Mouse (Mus musculus) intestine, postnatal 0 days (tissue): Measurements from ENCODE around the gene Mreg. TPM values are rescaled to one million over a fixed set of nuclear protein-coding genes. Genes with fewer than 3 reads are reported as not detected.

Experiments
- ATAC-seq: fragments of 200-750 bp; cut with Nextera tagmentation; 2 replicates; pipeline ENCODE4 v1.8.0; 2017; ENCODE audit warnings: mild to moderate bottlenecking, moderate TSS enrichment, moderate library complexity
- H3K27ac ChIP-seq: fragments of 300-500 bp; sonication (generic); 2 replicates; pipeline ENCODE4 v1.5.1; 2014; ENCODE audit warnings: mild to moderate bottlenecking, low read depth, low read length, moderate library complexity
- H3K27me3 ChIP-seq: fragments of 300-500 bp; sonication (generic); replicated peaks from 2 replicates; pipeline ENCODE4 v1.6.1; 2014; ENCODE audit warnings: low read length, mixed read lengths; ENCODE audit not compliant: control insufficient read depth, insufficient read depth
- H3K36me3 ChIP-seq: fragments of 300-500 bp; sonication (generic); 2 replicates; pipeline ENCODE4 v1.6.1; 2014; ENCODE audit warnings: mild to moderate bottlenecking, moderate library complexity; ENCODE audit not compliant: control insufficient read depth, insufficient read depth
- H3K4me1 ChIP-seq: fragments of 300-500 bp; sonication (generic); replicated peaks from 2 replicates; pipeline ENCODE4 v1.6.1; 2014; ENCODE audit warnings: antibody characterized with exemption, low read length, mixed read lengths; ENCODE audit not compliant: control insufficient read depth, insufficient read depth
- H3K4me2 ChIP-seq: fragments of 300-500 bp; sonication (generic); replicated peaks from 2 replicates; pipeline ENCODE4 v1.6.1; 2014; ENCODE audit warnings: low read depth, mild to moderate bottlenecking, moderate library complexity
- H3K4me3 ChIP-seq: fragments of 300-500 bp; sonication (generic); 2 replicates; pipeline ENCODE4 v1.5.1; 2014; ENCODE audit warnings: low read depth, low read length
- H3K9ac ChIP-seq: fragments of 300-500 bp; sonication (generic); 2 replicates; pipeline ENCODE4 v1.6.1; 2014; ENCODE audit warnings: mild to moderate bottlenecking, low read depth, low read length
- H3K9me3 ChIP-seq: fragments of 300-500 bp; sonication (generic); 2 replicates; pipeline ENCODE4 v1.6.1; 2016; ENCODE audit warnings: mixed run types; ENCODE audit not compliant: control insufficient read depth
- CTCF ChIP-seq: sonication (generic); IDR thresholded peaks from 2 replicates; pipeline ENCODE4 v1.5.1; 2016; ENCODE audit warnings: low read depth, mild to moderate bottlenecking, control low read depth, antibody characterized with exemption, moderate library complexity
- WGBS: fragments of 180-500 bp; shearing (Covaris S2); extraction: QIAGEN DNeasy Blood & Tissue Kit; methylation state at CpG from one replicate; pipeline ENCODE4 v1.1.7; 2014; 5-methylcytosine and 5-hydroxymethylcytosine counted together
- polyA plus RNA-seq: library from polyadenylated mRNA; unstranded; fragments of >200 nt; fragmentation: Nextera tagmentation; extraction: Ambion mirVana; gene quantifications from 2 replicates; pipeline ENCODE4 v1.2.1, GENCODE M21; 2015

Gene Mreg
- 26.6 and 37.7 TPM in 2 replicates for polyA plus RNA-seq

DNA sequence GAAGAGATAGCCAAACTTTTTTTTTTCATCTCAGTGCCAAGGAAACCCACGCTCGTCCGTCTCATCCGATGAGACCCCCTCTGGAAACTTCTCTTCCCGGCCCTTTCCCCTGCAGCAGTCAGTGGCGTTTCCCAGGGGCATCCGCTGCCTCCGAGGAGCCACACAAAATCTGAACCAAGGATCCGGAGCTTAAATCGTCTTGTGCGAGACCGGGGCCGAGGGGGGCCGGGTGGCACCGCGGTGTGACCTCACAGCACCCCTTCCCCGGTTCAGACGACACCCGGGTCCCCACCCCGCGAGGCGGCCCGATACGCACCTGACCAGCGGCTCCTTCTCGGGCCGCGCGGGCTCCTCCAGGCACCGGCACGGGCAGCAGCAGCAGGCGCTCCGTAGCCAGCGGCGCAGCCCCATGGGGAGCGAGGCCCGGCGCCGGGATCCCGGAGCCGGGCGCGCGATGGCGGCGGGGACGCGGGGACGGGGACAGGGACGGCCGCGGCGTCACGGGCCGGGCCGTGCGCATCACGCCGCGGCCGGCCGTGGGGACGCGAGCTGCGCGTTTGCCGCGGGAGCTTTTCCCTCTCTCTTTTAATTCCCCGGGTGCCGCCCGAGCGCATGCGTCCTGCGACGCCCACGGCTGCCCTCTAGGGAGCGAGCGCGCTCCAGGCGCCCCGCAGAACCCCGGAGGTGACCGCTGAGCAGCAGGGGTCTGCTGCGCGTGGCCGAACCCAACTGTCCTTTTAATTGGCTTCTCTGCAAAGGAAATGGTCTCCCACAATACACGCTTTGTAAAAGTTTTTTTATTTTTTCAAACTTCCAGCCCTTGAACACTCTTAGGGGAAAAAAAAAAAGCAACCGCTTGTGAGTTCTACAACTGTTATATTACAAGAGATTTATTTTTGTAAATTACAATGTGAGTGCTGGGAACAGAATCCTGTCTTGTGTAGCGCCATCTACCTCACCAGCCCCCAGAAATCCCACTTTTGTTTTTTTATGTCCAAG lies at the start of gene Mreg:
Gene Mreg, minus strand, starts transcription at position 607 of the 999 bp plus-strand sequence.
- H3K4me2 ChIP-seq: peak within 1 kb of the TSS; percentile 98
- peak within 1 kb of the TSS; percentile 75 for H3K27ac ChIP-seq
- ATAC-seq: peak; percentile 56
- no peaks in the 10 kb centered on the region for H3K36me3 ChIP-seq
- H3K9me3 ChIP-seq: no peaks in the 10 kb centered on the region
- TF ChIP-seq CTCF: peak; percentile 69
- H3K9ac ChIP-seq: peak within 1 kb of the TSS; percentile 75
- under 1% methylated on average over 89 of the region's 89 CpGs for WGBS
- H3K4me1 ChIP-seq: no peaks in the 10 kb centered on the region
- H3K27me3 ChIP-seq: no peaks in the 10 kb centered on the region
- H3K4me3 ChIP-seq: peak within 1 kb of the TSS; percentile 79

DNA sequence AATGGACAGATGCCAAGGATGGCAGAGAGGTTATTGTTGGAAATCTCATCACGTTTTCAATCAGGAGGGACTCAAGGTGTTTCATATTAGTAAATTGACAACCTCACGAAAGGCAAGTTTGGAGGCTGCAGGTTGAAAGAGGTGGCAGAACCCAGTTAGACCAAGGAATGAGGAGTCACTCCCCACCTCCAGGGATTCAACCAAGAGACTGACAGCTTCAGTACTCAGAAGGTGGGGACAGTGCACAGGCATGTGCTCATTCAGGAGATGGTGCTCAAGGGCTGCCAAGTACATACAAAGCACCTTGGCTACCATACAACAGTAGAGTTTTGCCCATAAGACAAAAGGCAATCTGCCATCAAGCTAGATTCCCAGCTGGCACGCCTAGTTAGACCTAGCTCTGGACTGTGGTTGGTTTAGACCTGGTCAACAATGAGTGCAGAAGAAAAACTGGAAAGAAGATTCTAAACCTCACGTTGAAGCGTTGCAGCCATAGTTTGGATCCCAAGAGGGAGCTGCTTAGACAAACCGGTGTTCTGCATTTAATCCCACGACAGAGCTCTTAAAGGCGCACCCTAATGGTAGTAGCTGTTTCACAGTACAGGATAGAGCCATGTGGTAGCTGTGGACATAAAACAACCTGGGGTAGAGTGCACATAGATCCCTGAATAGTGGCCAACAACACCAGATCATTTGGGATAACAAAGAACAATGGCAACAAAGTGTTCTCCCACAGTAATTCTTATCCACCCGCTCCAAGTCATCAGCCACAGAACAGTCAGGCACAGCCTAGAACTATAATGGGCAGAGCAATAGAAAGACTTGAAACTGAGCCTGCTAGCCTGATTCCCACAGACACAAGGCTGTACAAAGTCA lies 44.5 kb upstream of the Mreg start:
- H3K27me3 ChIP-seq: no peaks in the 10 kb centered on the region
- no peak overlapping the region for H3K4me3 ChIP-seq
- no peaks in the 10 kb centered on the region for H3K36me3 ChIP-seq
- ATAC-seq: no peak
- no peak overlapping the region for H3K9ac ChIP-seq
- H3K4me1 ChIP-seq: no peaks in the 10 kb centered on the region
- no peaks in the 10 kb centered on the region for H3K9me3 ChIP-seq
- no peak overlapping the region for H3K27ac ChIP-seq
- no peak for TF ChIP-seq CTCF
- no peak overlapping the region for H3K4me2 ChIP-seq
- 84% methylated on average over 9 of the region's 9 CpGs for WGBS

DNA sequence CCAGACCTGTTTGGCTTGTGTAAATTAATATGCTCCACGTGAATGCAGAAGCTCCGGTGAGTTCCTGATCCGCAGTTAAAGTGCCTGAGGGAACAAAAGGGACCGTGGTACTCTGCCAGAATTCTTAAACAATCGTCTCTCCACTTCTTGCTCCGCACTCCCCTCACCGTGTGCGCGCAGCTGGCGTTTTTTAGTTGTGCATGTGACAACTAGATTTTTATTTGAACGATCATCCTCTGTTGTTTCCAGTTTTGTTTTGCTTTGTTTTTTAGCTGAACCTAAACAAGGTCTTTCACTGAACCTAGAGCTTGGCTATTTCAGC lies 43.7 kb upstream of the Mreg start:
- Histone ChIP-seq H3K36me3 (no peaks in the 10 kb centered on the region), H3K9ac (no peak overlapping the region), H3K4me2 (0 out of 2 replicates have a peak overlapping the region, but pooled peaks have one; percentile 25), H3K4me1 (no peaks in the 10 kb centered on the region), H3K4me3 (no peak overlapping the region), H3K9me3 (no peaks in the 10 kb centered on the region), H3K27ac (0 out of 2 replicates have a peak overlapping the region, but pooled peaks have one; percentile 1), H3K27me3 (no peaks in the 10 kb centered on the region)
- TF ChIP-seq CTCF: no peak
- no peak for ATAC-seq
- 34% methylated on average over 11 of the region's 11 CpGs for WGBS

GRCm38 (mm10) chr1:72255062-72255853 lies 43.2 kb upstream of the Mreg start:
- H3K4me2 ChIP-seq: peak overlapping the region; percentile 73
- H3K27ac ChIP-seq: peak overlapping the region; percentile 93
- WGBS: 5% methylated on average over 15 of the region's 15 CpGs
- H3K36me3 ChIP-seq: no peaks in the 10 kb centered on the region
- TF ChIP-seq CTCF: peak; percentile 39; the same call in 1 of the 2 replicates
- no peaks in the 10 kb centered on the region for H3K4me1 ChIP-seq
- no peaks in the 10 kb centered on the region for H3K9me3 ChIP-seq
- H3K27me3 ChIP-seq: no peaks in the 10 kb centered on the region
- peak overlapping the region; percentile 66 for H3K9ac ChIP-seq
- peak overlapping the region; percentile 41 for H3K4me3 ChIP-seq
- ATAC-seq: peak; percentile 93

GRCm38 (mm10) chr1:72254545-72255061 lies 42.5 kb upstream of the Mreg start:
- WGBS: under 1% methylated on average over 35 of the region's 35 CpGs
- peak; percentile 92 for ATAC-seq
- H3K4me2 ChIP-seq: peak overlapping the region; percentile 73

More at GRCm38 (mm10) chr1:72254545-72255061, 42.5 kb upstream of the Mreg start:
- Histone ChIP-seq H3K9ac (peak overlapping the region; percentile 66), H3K36me3 (no peaks in the 10 kb centered on the region), H3K27me3 (no peaks in the 10 kb centered on the region), H3K4me1 (no peaks in the 10 kb centered on the region), H3K9me3 (no peaks in the 10 kb centered on the region), H3K27ac (peak overlapping the region; percentile 93), H3K4me3 (peak overlapping the region; percentile 41)
- peak; percentile 43 for TF ChIP-seq CTCF
